Mouse (Mus musculus) hindbrain, embryonic 16.5 days (tissue): ENCODE data around the gene Coro1a. TPM values are rescaled to one million over a fixed set of nuclear protein-coding genes. Genes with fewer than 3 reads are reported as not detected.

Experiments
- ATAC-seq: fragments of 200-750 bp; cut with Nextera tagmentation; 2 replicates; pipeline ENCODE4 v1.8.0; 2017; ENCODE audit warnings: moderate TSS enrichment, moderate library complexity
- H3K27ac ChIP-seq: fragments of 300-500 bp; sonication (generic); 2 replicates; pipeline ENCODE4 v1.5.1; 2014; ENCODE audit warnings: low read depth, mild to moderate bottlenecking, control low read depth, low read length, moderate library complexity
- H3K27me3 ChIP-seq: fragments of 300-500 bp; sonication (generic); replicated peaks from 2 replicates; pipeline ENCODE4 v1.6.1; 2014; ENCODE audit warnings: low read length; ENCODE audit not compliant: control insufficient read depth, insufficient read depth
- H3K36me3 ChIP-seq: fragments of 300-500 bp; sonication (generic); 2 replicates; pipeline ENCODE4 v1.6.1; 2014; ENCODE audit warnings: mild to moderate bottlenecking, low read length, moderate library complexity, mixed read lengths; ENCODE audit not compliant: control insufficient read depth, insufficient read depth
- H3K4me1 ChIP-seq: fragments of 300-500 bp; sonication (generic); 2 replicates; pipeline ENCODE4 v1.6.1; 2014; ENCODE audit warnings: low read depth, low read length; ENCODE audit not compliant: control insufficient read depth, insufficient read depth
- H3K4me2 ChIP-seq: fragments of 300-500 bp; sonication (generic); 2 replicates; pipeline ENCODE4 v1.6.1; 2014; ENCODE audit warnings: mild to moderate bottlenecking, low read length, control low read depth, moderate library complexity
- H3K4me3 ChIP-seq: fragments of 300-500 bp; sonication (generic); 2 replicates; pipeline ENCODE4 v1.5.1; 2014; ENCODE audit warnings: mild to moderate bottlenecking, low read length, control low read depth, moderate library complexity
- H3K9ac ChIP-seq: fragments of 300-500 bp; sonication (generic); 2 replicates; pipeline ENCODE4 v1.6.1; 2014; ENCODE audit warnings: low read depth, mild to moderate bottlenecking, control low read depth, low read length, moderate library complexity
- H3K9me3 ChIP-seq: fragments of 300-500 bp; sonication (generic); 2 replicates; pipeline ENCODE4 v1.6.1; 2014; ENCODE audit warnings: mild to moderate bottlenecking, low read length, moderate library complexity; ENCODE audit not compliant: control insufficient read depth
- WGBS: fragments of 180-500 bp; shearing (Covaris S2); extraction: QIAGEN DNeasy Blood & Tissue Kit; methylation state at CpG from one replicate; pipeline ENCODE4 v1.1.7; 2014; 5-methylcytosine and 5-hydroxymethylcytosine counted together
- polyA plus RNA-seq: library from polyadenylated mRNA; unstranded; fragments of >200 nt; fragmentation: Nextera tagmentation; extraction: Ambion mirVana; gene quantifications from 2 replicates; pipeline ENCODE4 v1.2.1, GENCODE M21; 2015

Gene Coro1a
- polyA plus RNA-seq, 1 experiment from 2014 or later, result 125 TPM

- 91% methylated on average over 4 of the region's 4 CpGs for WGBS
- H3K4me3 ChIP-seq, result no peak overlapping the region
- no peaks in the 10 kb centered on the region; the same call in 1 of the 2 replicates for H3K9me3 ChIP-seq
- no peak for ATAC-seq
- no peaks in the 10 kb centered on the region for H3K27me3 ChIP-seq
- H3K9ac ChIP-seq, result no peak overlapping the region
- H3K36me3 ChIP-seq, result no peaks in the 10 kb centered on the region
- no peak overlapping the region for H3K4me2 ChIP-seq
- no peaks in the 10 kb centered on the region for H3K4me1 ChIP-seq
- H3K27ac ChIP-seq, result no peak overlapping the region
Observed at GRCm38 (mm10) chr7:126715679-126716078, 8.1 kb upstream of the Coro1a start.

GRCm38 (mm10) chr7:126711910-126712309 lies 4.3 kb upstream of the Coro1a start:
- ATAC-seq, result no peak
- H3K9ac ChIP-seq, result no peak overlapping the region
- H3K4me1 ChIP-seq, result no peaks in the 10 kb centered on the region
- no peaks in the 10 kb centered on the region for H3K36me3 ChIP-seq
- no peaks in the 10 kb centered on the region for H3K27me3 ChIP-seq
- H3K9me3 ChIP-seq, result peaks cover 2% of the 10 kb centered on the region; the same call in 1 of the 2 replicates
- H3K4me3 ChIP-seq, result no peak overlapping the region
- no peak overlapping the region for H3K27ac ChIP-seq
- H3K4me2 ChIP-seq, result no peak overlapping the region
- WGBS, result 76% methylated on average over 3 of the region's 3 CpGs

GRCm38 (mm10) chr7:126710266-126710665 lies 2.7 kb upstream of the Coro1a start:
- WGBS, result 73% methylated on average over 4 of the region's 4 CpGs
- ATAC-seq, result no peak

GRCm38 (mm10) chr7:126708175-126708952 lies 777 bp upstream of the Coro1a start:
- H3K36me3 ChIP-seq, result no peaks in the 10 kb centered on the region
- peaks cover 2% of the 10 kb centered on the region; the same call in 1 of the 2 replicates for H3K9me3 ChIP-seq
- no peak overlapping the region for H3K9ac ChIP-seq
- no peak overlapping the region for H3K27ac ChIP-seq
- no peaks in the 10 kb centered on the region for H3K27me3 ChIP-seq
- no peak overlapping the region for H3K4me3 ChIP-seq
- H3K4me2 ChIP-seq, result no peak overlapping the region
- peaks cover 9% of the 10 kb centered on the region for H3K4me1 ChIP-seq
- ATAC-seq, result no peak
- 82% methylated on average over 10 of the region's 10 CpGs for WGBS

More at GRCm38 (mm10) chr7:126710266-126710665, 2.7 kb upstream of the Coro1a start:
- Histone ChIP-seq H3K4me1 (peaks cover under 1% of the 10 kb centered on the region), H3K9me3 (peaks cover 2% of the 10 kb centered on the region; the same call in 1 of the 2 replicates), H3K9ac (no peak overlapping the region), H3K36me3 (no peaks in the 10 kb centered on the region), H3K27me3 (no peaks in the 10 kb centered on the region), H3K4me2 (no peak overlapping the region), H3K4me3 (no peak overlapping the region), H3K27ac (no peak overlapping the region)

GRCm38 (mm10) chr7:126704121-126704980 lies 3.2 kb downstream of the Coro1a start:
- peaks cover 35% of the 10 kb centered on the region for H3K4me1 ChIP-seq
- WGBS, result 3% methylated on average over 38 of the region's 39 CpGs
- peak overlapping the region; percentile 77 for H3K9ac ChIP-seq
- H3K4me2 ChIP-seq, result peak overlapping the region; percentile 86
- peaks cover 7% of the 10 kb centered on the region; the same call in 1 of the 2 replicates for H3K36me3 ChIP-seq
- H3K27me3 ChIP-seq, result no peaks in the 10 kb centered on the region
- peak overlapping the region; percentile 61 for H3K4me3 ChIP-seq
- peak overlapping the region; percentile 81 for H3K27ac ChIP-seq
- peaks cover 2% of the 10 kb centered on the region; the same call in 1 of the 2 replicates for H3K9me3 ChIP-seq
- peak; percentile 90 for ATAC-seq

GRCm38 (mm10) chr7:126703757-126704077 lies 3.9 kb downstream of the Coro1a start:
- Histone ChIP-seq H3K27ac (peak overlapping the region; percentile 81), H3K9ac (peak overlapping the region; percentile 77), H3K4me3 (peak overlapping the region; percentile 61), H3K27me3 (no peaks in the 10 kb centered on the region), H3K4me1 (peaks cover 35% of the 10 kb centered on the region), H3K4me2 (peak overlapping the region; percentile 86), H3K9me3 (no peaks in the 10 kb centered on the region), H3K36me3 (peaks cover 9% of the 10 kb centered on the region; the same call in 1 of the 2 replicates)
- peak; percentile 10; the same call in 1 of the 2 replicates for ATAC-seq
- 9% methylated on average over 7 of the region's 7 CpGs for WGBS

GRCm38 (mm10) chr7:126702861-126703756 lies 4.5 kb downstream of the Coro1a start:
- H3K4me1 ChIP-seq, result peaks cover 35% of the 10 kb centered on the region
- peak overlapping the region; percentile 77 for H3K9ac ChIP-seq
- H3K4me3 ChIP-seq, result peak overlapping the region; percentile 61
- peak overlapping the region; percentile 86 for H3K4me2 ChIP-seq
- H3K27ac ChIP-seq, result peak overlapping the region; percentile 81
- ATAC-seq, result no peak
- H3K36me3 ChIP-seq, result peaks cover 9% of the 10 kb centered on the region; the same call in 1 of the 2 replicates
- no peaks in the 10 kb centered on the region for H3K27me3 ChIP-seq
- no peaks in the 10 kb centered on the region for H3K9me3 ChIP-seq
- 81% methylated on average over 12 of the region's 12 CpGs for WGBS

GRCm38 (mm10) chr7:126702358-126702757 lies 5.2 kb downstream of the Coro1a start:
- Histone ChIP-seq H3K9ac (0 out of 2 replicates have a peak overlapping the region, but pooled peaks have one; percentile 1), H3K4me2 (peak overlapping the region; percentile 86), H3K9me3 (no peaks in the 10 kb centered on the region), H3K4me1 (peaks cover 36% of the 10 kb centered on the region), H3K4me3 (no peak overlapping the region), H3K36me3 (peaks cover 9% of the 10 kb centered on the region; the same call in 1 of the 2 replicates), H3K27me3 (no peaks in the 10 kb centered on the region), H3K27ac (no peak overlapping the region)
- 83% methylated on average over 6 of the region's 6 CpGs for WGBS
- no peak for ATAC-seq
